Mouse (Mus musculus): ENCODE results near the gene Prdm16.

Gene Prdm16

DNA sequence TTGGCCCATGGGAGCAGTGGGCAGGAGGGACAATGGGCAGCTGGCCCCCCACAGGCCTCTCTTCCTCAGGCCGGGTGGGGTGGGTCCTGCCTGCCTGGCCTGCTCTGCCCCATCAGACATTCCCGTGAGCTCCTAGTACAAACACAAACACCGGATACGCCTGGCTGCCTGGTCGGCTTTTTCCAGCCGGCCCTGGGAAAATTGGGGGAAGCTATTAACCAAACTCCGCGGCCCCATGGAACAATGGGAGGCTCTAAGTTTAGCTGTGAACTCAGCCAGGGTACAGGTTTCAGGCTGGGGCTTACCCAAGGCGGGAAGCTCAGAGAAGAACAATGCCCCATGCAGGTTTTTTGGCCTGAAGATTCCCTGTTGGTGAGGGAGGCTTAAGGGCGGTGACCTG, 300.0 kb downstream of the Prdm16 start:
- DNase-seq (ENCODE audit: low read depth, low spot score): peak; percentile 69

- peak; percentile 14 for DNase-seq (ENCODE audit: low read depth, low spot score)
Observed at GRCm38 (mm10) chr4:154335761-154336160, 300.9 kb downstream of the Prdm16 start, which contains the start of gene B230104I21Rik. B230104I21Rik (plus strand) TSS chr4:154336127.

- DNase-seq (ENCODE audit: low read depth, low spot score): peak; percentile 89
Observed at GRCm38 (mm10) chr4:154334699-154335402, 301.8 kb downstream of the Prdm16 start.

DNA sequence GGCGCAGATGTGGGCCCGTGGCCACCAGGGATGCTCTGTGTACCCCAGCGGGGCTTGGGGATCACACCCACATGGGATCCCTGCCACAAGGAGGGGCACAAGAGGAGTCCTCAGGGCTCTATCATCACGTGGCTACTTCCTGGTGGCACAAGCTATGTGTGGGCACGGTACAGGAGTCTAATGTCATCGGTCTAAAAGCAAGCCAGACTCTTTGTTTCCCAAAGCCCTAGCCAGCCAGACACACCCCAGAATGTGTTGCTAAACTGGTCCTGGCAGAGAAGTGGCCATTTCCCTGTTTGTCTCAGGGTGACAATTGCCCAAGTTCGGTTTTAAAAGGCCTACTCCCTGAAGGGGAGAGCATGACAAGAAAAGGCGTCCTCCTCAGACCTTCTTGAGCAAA, 303.4 kb downstream of the Prdm16 start:
- DNase-seq (ENCODE audit: low read depth, low spot score): no peak

DNA sequence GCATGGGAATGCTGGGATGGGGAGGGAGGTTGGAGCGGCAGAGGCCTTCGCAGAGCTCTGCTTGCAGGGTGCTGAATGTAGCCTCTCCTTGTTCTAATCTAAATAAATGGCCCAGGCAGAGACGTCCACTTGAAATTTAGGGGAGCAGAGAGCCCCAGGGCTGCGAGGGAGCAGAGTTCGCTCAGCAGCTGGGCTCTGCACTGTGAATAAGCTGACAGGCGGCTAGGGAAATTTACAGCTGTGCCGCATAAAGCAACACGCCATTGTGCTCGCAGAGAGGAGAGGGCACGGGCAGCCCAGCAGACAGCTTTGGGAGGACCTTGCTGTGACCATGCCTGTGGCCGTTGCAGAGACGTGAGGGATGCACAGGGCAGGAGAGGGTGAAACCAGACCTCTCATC, 305.4 kb downstream of the Prdm16 start:
- no peak for DNase-seq (ENCODE audit: low read depth, low spot score)

DNA sequence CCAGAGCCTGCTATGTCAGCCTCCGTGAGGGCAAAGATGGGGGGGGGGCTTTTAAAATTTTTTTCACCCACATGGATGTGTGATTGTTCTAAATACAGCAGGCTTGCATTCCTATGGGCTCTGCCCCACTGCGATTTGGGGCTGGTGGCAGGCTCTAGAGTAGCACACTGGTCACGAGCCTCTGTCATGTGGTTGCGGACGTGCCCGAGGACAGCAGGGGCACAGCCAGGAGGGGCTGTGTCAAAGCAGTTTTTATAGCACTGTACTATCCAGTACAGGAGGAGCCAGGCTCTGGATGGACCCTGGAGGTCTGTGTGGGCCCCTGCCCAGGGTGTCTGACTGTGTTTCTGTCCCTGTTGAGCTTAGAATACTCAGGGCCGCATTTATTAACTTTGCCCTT, 306.7 kb downstream of the Prdm16 start:
- no peak for DNase-seq (ENCODE audit: low read depth, low spot score)

- peak; percentile 84 for DNase-seq (ENCODE audit: low read depth, low spot score)
Observed at GRCm38 (mm10) chr4:154328836-154329235, 307.8 kb downstream of the Prdm16 start.

DNA sequence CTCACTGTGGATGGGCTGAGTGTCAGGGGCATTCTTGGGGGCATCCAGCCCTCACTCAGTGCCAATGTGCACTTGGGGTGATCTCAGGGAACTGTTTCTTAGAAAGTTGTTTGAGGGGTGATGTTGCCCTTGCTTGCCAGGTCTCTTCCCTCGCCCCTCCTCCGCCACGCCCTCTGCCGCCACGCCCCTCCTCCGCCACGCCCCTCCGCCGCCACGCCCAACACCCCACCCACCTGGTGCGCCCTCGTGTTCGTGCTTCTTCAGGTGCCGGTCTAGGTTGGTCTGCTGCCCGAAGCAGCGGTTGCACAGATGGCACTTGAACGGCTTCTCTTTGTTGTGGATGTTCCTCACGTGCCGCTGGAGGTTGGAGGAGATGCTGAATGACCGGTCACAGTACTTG, 308.2 kb downstream of the Prdm16 start:
- DNase-seq (ENCODE audit: low read depth, low spot score): no peak

DNA sequence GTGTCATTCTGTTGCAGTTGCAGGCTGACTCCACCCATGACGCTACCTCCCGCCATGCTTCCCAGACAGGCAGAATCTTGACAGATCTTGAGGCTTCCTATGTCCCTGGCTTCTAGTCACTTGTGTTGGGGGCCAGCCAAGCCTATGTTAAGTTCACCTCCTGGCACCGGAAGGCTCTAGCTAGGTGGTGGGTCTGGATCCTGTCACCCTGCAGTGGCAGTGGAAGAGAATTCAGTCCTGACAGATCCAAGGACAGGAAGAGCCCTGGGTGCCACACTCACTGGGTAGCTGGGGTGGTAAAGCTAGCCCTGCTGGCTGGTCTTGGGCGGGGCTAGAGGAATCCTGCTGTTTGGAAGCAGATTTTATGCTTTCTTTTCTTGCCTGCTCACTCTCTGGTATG, 311.3 kb downstream of the Prdm16 start:
- DNase-seq (ENCODE audit: low read depth, low spot score): no peak

GRCm38 (mm10) chr4:154313622-154313967, 323.1 kb downstream of the Prdm16 start:
- DNase-seq (ENCODE audit: low read depth, low spot score): no peak

DNA sequence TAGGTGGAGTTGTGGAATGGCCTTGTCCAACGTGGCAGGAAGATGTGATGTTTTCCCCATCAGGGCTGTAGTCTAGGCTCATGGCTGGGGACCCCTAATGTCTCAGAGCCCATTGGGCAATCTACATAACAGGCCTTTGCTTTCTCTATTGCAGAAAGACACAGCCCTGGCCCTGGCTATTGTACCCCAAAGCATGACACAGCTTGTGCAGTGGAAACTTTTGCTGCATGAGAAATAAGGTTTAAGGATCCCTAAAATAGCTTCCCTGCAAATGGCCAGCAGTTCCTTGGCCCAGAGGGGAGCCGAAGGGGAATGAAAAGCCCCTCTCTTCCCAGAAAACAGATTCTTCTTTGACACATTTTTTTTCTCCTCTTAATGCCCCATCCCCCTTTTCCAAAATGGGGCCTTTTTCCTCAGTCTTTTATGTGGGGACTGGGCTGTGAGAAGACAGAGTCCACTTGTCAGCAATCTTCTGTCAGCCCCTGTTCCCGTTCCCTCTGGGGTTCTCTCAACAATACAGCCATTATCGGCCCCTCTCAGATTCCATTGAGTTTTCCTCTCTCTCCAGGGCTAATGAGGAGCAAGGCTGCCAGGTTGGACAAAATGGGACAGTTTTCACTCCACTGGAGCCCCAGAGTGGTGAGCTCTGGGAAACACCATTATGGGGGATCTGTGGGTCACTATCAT, 323.6 kb downstream of the Prdm16 start:
- no peak for DNase-seq (ENCODE audit: low read depth, low spot score)

- DNase-seq (ENCODE audit: low read depth, low spot score): no peak
Observed at GRCm38 (mm10) chr4:154312143-154312812, 324.4 kb downstream of the Prdm16 start.

DNA sequence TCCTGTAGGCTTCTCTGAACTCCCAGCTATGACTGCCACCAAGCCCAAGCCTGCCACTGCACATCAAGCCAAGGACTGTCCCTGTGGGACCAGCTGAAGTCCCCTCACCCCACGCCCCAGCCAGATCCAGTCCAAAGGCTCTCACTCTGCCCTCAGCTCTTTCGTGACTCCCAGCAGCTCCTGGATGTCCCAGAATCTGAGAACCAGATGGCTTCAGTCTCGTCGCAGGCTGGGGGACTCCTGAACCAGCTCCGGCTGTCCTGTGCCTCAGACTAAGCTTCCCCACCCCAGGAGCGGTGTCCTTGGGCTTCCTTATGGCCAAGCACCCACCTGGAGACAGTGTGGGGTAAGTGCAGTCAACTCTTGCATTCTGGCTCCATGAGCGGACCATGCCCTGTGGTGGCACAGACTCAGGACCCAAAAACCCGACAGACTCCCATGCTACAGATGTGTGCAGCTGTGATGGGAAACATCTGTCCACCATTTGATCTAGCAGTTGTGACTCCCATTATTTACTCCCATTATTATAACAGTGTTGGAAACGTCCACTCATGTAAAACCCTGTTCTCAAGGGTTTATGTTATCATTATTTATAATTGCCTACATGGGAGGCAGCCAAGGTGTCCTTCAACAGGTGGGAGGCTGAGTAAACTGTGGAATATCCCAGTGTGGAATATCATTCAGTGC, 326.0 kb downstream of the Prdm16 start:
- DNase-seq (ENCODE audit: low read depth, low spot score): no peak

DNA sequence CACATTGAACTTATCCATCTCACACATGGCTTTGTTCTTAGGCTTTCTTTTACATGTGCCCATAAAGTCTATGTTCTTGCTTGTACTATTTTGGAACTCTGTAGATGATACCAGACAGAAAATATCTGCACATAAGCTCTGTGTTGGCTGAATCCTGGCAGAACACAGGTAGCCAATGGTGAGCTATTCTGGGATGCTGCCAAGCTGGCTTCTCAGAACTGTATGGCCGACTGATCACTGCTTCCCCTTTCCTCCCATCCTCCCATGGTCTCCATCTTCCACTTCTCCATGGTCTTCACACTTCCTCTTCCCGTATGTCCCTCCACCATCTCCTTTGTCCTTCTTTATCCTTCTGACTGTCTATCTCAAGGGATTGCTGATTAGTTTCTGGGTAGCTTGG, 327.5 kb downstream of the Prdm16 start:
- no peak for DNase-seq (ENCODE audit: low read depth, low spot score)

DNA sequence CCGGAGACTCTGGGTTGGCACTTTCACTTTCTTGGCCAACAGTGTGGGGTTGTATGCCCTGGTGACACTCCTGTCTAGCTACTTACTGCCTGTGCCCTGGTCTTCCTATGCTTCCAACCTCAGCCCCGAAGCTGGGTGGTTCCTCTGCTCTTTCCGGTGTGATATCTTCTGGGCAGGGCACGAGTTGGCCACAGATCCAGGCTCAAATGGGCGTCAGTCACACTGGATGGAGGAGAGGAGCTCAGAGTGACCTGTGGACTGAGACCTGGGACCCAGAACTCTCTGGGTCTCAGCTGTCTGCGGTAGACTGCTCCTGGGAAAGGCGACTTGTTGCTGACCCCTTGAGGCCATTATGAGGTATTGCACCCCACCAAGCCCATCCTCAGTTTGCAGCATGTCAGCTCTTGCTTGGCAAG, 335.2 kb downstream of the Prdm16 start, which contains the start of gene Arhgef16:
Gene Arhgef16 (minus strand): TSS at position 211 of the 416 bp plus-strand sequence.
- DNase-seq (ENCODE audit: low read depth, low spot score): peak; percentile 80

DNA sequence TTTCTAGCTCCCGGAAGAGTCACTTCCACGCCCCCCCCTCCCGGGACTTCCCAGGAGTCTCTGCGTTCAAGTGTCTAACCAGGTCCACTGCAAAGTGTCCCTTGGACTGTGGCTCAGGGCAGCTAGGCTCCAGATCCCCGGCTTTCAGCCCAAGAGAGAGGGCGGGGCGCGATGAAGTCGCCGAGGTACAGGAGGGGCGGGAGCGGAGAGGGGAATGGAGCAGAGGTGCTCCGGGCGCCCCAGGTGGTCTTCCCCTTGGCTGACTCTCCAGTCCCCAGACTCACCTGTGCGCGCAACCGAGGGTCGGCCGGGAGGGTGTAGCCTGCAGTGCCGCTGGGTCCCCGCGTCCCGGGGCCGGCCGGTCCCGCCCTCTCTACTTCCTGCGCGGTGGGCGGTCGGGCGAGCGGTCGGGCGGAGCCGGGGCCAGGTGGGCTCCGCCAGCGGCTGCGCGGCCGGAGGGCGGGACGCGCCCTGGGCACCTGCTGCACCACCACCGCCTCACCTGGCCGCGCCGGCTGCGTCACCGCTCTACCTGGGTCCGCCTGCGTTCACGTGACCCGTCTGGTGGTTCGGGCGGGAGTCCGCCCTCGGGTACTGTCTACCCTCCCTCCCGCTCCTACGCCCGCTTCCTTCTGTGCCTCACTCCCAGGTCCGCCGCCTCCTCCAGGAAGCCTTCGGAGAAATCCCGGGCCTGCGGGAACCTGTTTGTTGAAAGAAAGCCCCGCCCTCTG, 337.0 kb downstream of the Prdm16 start:
- peak; percentile 80 for DNase-seq (ENCODE audit: low read depth, low spot score)

DNA sequence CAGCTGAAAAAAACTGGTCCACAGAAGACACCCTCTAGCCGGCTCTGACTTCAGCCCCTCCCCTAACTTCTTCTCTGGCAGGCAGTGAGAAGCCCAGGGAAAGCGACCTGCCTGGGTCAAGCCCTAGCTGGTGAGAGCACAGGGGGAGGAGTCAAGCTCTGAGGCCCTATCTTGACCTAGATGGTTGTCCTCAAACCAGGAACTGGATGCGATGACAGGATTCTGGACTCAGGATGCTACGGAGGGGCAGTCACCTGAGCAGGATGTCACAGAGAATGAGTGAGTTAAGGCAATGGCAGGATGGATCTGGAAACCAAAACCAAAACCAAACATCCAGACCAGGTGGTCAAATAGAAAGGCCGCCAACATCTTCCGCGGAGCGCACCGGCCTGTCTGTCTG, 338.9 kb downstream of the Prdm16 start:
- DNase-seq (ENCODE audit: low read depth, low spot score): peak; percentile 90

- DNase-seq (ENCODE audit: low read depth, low spot score): no peak
Observed at GRCm38 (mm10) chr4:154294262-154294731, 342.4 kb downstream of the Prdm16 start.

DNA sequence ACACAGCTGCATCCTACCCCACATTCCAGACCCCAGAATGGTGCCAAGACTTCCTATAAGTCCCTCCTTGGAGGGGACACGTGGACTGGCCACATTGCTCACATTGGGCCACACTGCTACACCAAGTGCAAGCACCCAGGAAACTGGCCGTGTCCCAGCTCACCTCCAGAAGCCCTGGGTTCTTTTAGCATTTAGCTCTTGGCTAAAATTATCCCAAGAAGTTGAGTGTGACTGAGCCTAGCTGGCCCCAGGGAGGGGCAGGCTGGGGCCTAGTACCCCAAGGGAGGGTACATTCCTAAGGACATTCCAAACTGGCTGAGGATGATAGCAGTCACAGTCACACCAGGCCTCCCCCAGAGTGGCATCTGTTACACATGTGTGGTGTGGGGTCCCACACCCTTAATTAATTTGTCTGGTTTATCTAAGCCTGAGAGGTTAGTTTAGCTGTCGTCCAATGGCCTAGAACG, 342.9 kb downstream of the Prdm16 start:
- DNase-seq (ENCODE audit: low read depth, low spot score): no peak

DNA sequence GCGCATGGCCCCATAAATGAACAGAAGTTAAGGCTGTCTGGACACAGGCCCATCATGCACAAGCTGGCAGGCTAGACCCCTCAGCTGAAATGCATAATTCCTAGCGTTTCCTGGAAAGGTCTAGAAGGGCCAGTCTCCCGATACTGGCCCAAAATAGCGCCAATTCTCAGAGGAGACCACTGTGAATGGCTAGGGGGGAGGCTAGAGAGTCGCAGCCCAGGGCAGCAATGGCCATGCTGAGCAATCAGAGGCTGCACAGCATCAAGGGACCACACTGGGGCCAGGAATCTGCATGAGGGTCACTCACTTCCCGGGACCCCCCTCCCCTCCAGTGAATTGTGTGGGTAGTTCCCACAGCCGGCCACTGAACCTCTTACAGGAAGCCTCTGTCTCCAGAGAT, 353.0 kb downstream of the Prdm16 start:
- DNase-seq (ENCODE audit: low read depth, low spot score): no peak

- DNase-seq (ENCODE audit: low read depth, low spot score): no peak
Observed at GRCm38 (mm10) chr4:154279481-154279880, 357.2 kb downstream of the Prdm16 start.

Data from ZHBTc4 (cell line).